Mouse (Mus musculus) CH12.LX (cell line): ENCODE data around the gene Gli3. TPM values are rescaled to one million over a fixed set of nuclear protein-coding genes. Genes with fewer than 3 reads are reported as not detected.

Source experiments
- DNase-seq: peaks from one replicate; pipeline ENCODE4 v3.0.0-alpha.2; 2013; ENCODE audit errors: extremely low read depth
- H3K27ac ChIP-seq: 2 replicates; pipeline ENCODE4 v1.5.1; 2012; ENCODE audit warnings: low read depth, mild to moderate bottlenecking, control low read depth, moderate library complexity; ENCODE audit not compliant: insufficient read depth
- H3K27me3 ChIP-seq: replicated peaks from 2 replicates; pipeline ENCODE3; 2012; ENCODE audit warnings: inconsistent platforms
- H3K36me3 ChIP-seq, 2 experiments: replicated peaks in 1 of 2; 2 replicates each; pipeline versions ENCODE3 to v1.6.1; 2012; ENCODE audit warnings: inconsistent platforms in 1 of 2, low read length in 1 of 2, mild to moderate bottlenecking in 1 of 2, mixed read lengths in 1 of 2, moderate library complexity in 1 of 2; ENCODE audit not compliant: control insufficient read depth in 1 of 2, insufficient read depth in 1 of 2
- H3K4me1 ChIP-seq, 2 experiments: 2 replicates each; pipeline ENCODE4 v1.6.1; 2012; ENCODE audit warnings: inconsistent platforms in 1 of 2, moderate library complexity in 1 of 2; ENCODE audit not compliant: insufficient read depth in 2 of 2, control insufficient read depth in 1 of 2
- H3K4me2 ChIP-seq: 2 replicates; pipeline ENCODE4 v1.6.1; 2012; ENCODE audit warnings: low read depth, mild to moderate bottlenecking, control low read depth; ENCODE audit not compliant: poor library complexity, insufficient read depth, severe bottlenecking
- H3K4me3 ChIP-seq, 3 experiments: fragments of 150-350 bp in 1 of 3; sonication (generic) in 1 of 3; replicated peaks in 1 of 3; 2 replicates each; pipeline versions ENCODE3 to v1.5.1; 2011 to 2012; ENCODE audit warnings: low read depth in 2 of 3, low read length in 2 of 3, mild to moderate bottlenecking in 2 of 3, moderate library complexity in 2 of 3, control low read depth in 1 of 3, improper control_type of control experiment in 1 of 3, inconsistent platforms in 1 of 3, mixed read lengths in 1 of 3; ENCODE audit not compliant: poor library complexity in 1 of 3
- H3K79me2 ChIP-seq: replicated peaks from 2 replicates; pipeline ENCODE4 v1.6.1; 2012; ENCODE audit warnings: mild to moderate bottlenecking, moderate library complexity; ENCODE audit not compliant: control insufficient read depth, poor library complexity, insufficient read depth, severe bottlenecking; ENCODE audit errors: extremely low read depth
- H3K9ac ChIP-seq: 2 replicates; pipeline ENCODE4 v1.6.1; 2012; ENCODE audit warnings: low read depth, mild to moderate bottlenecking, control low read depth, moderate library complexity; ENCODE audit not compliant: insufficient read depth
- H3K9me3 ChIP-seq: replicated peaks from 2 replicates; pipeline ENCODE3; 2012; ENCODE audit warnings: low read length, inconsistent platforms, mixed read lengths
- BHLHE40 ChIP-seq: IDR thresholded peaks from 2 replicates; pipeline ENCODE4 v1.6.1; 2011; ENCODE audit warnings: mild to moderate bottlenecking, low read depth, low read length, improper control_type of control experiment
- CHD1 ChIP-seq: IDR thresholded peaks from 2 replicates; pipeline ENCODE4 v1.6.1; 2012; ENCODE audit warnings: low read depth, low read length, improper control_type of control experiment, inconsistent platforms
- CTCF ChIP-seq, 2 experiments: IDR thresholded peaks in 1 of 2; conservative IDR thresholded peaks in 1 of 2; 2 replicates each; pipeline ENCODE4 v1.5.1; 2011 to 2012; ENCODE audit warnings: low read depth in 2 of 2, low read length in 2 of 2, improper control_type of control experiment in 1 of 2, inconsistent platforms in 1 of 2, mild to moderate bottlenecking in 1 of 2, moderate library complexity in 1 of 2
- IRF4 ChIP-seq: IDR thresholded peaks from 2 replicates; pipeline ENCODE4 v1.6.1; 2014; ENCODE audit warnings: low read depth, mild to moderate bottlenecking, inconsistent platforms, low read length, improper control_type of control experiment
- JUN ChIP-seq: IDR thresholded peaks from 2 replicates; pipeline ENCODE4 v1.6.1; 2011; ENCODE audit warnings: low read depth, mild to moderate bottlenecking, low read length, improper control_type of control experiment, moderate library complexity; ENCODE audit not compliant: insufficient read depth
- MEF2A ChIP-seq: IDR thresholded peaks from 2 replicates; pipeline ENCODE4 v1.6.1; 2014; ENCODE audit warnings: low read depth, mild to moderate bottlenecking, inconsistent platforms, low read length, improper control_type of control experiment, borderline replicate concordance
- MXI1 ChIP-seq: IDR thresholded peaks from 2 replicates; pipeline ENCODE4 v1.6.1; 2011; ENCODE audit warnings: mild to moderate bottlenecking, low read depth, low read length, improper control_type of control experiment
- MYC ChIP-seq: IDR thresholded peaks from 2 replicates; pipeline ENCODE4 v1.6.1; 2011; ENCODE audit warnings: low read depth, mild to moderate bottlenecking, improper control_type of control experiment, low read length
- NELFE ChIP-seq: IDR thresholded peaks from 2 replicates; pipeline ENCODE4 v1.6.1; 2011; ENCODE audit warnings: low read depth, low read length, improper control_type of control experiment
- NRF1 ChIP-seq: IDR thresholded peaks from 2 replicates; pipeline ENCODE4 v1.6.1; 2014; ENCODE audit warnings: low read depth, mild to moderate bottlenecking, inconsistent platforms, low read length, improper control_type of control experiment, moderate library complexity
- PAX5 ChIP-seq: IDR thresholded peaks from 2 replicates; pipeline ENCODE4 v1.6.1; 2012; ENCODE audit warnings: low read length, inconsistent platforms, mixed read lengths
- RAD21 ChIP-seq: IDR thresholded peaks from 2 replicates; pipeline ENCODE4 v1.6.1; 2011; ENCODE audit warnings: low read depth, mild to moderate bottlenecking, low read length, improper control_type of control experiment, moderate library complexity
- RCOR1 ChIP-seq: conservative IDR thresholded peaks from 2 replicates; pipeline ENCODE4 v1.6.1; 2012; ENCODE audit warnings: low read depth, mild to moderate bottlenecking, inconsistent platforms, low read length, improper control_type of control experiment
- SIN3A ChIP-seq: IDR thresholded peaks from 2 replicates; pipeline ENCODE4 v1.6.1; 2012; ENCODE audit warnings: low read length, improper control_type of control experiment, inconsistent platforms
- SMC3 ChIP-seq: IDR thresholded peaks from 2 replicates; pipeline ENCODE4 v1.6.1; 2011; ENCODE audit warnings: low read depth, low read length, improper control_type of control experiment
- USF1 ChIP-seq: IDR thresholded peaks from 2 replicates; pipeline ENCODE4 v1.6.1; 2014; ENCODE audit warnings: low read depth, mild to moderate bottlenecking, inconsistent platforms, low read length, improper control_type of control experiment
- USF2 ChIP-seq: conservative IDR thresholded peaks from 2 replicates; pipeline ENCODE4 v1.6.1; 2011; ENCODE audit warnings: low read depth, low read length, improper control_type of control experiment
- ZKSCAN1 ChIP-seq: IDR thresholded peaks from 2 replicates; pipeline ENCODE4 v1.6.1; 2012; ENCODE audit warnings: low read depth, inconsistent platforms, low read length, improper control_type of control experiment, borderline replicate concordance
- dilution Hi-C: fragments of 300-500 bp; cut with MboI; formaldehyde crosslinking; loops from 2 replicates; pipeline ENCODE4 v1.14.3; 2020; ENCODE audit warnings: low sequenced_read_pairs; ENCODE audit not compliant: extremely low pct_unique_long_range_greater_than_20kb, extremely low pct_ligation_motif_present
- in situ Hi-C: fragments of 300-500 bp; cut with MboI; formaldehyde crosslinking; loops from 3 replicates; pipeline ENCODE4 v1.14.3; 2019; ENCODE audit warnings: low sequenced_read_pairs, low pct_ligation_motif_present, low pct_unique_long_range_greater_than_20kb, mixed read lengths
- polyA plus RNA-seq: library from polyadenylated mRNA; unstranded; fragments of >175 nt; gene quantifications from 2 replicates; pipeline ENCODE4 v1.2.1, GENCODE M21; 2012; ENCODE audit warnings: low read depth; ENCODE audit not compliant: insufficient read length
- total RNA-seq, 2 experiments: library from RNA; depleted of rRNA; stranded (reverse); fragments of 300-350 nt in 1 of 2; fragments of >200 nt in 1 of 2; gene quantifications; 2 replicates each; pipeline ENCODE4 v1.2.3; 2012 to 2014

Gene Gli3
- total and polyA plus RNA-seq, 3 experiments, result not detected

DNA sequence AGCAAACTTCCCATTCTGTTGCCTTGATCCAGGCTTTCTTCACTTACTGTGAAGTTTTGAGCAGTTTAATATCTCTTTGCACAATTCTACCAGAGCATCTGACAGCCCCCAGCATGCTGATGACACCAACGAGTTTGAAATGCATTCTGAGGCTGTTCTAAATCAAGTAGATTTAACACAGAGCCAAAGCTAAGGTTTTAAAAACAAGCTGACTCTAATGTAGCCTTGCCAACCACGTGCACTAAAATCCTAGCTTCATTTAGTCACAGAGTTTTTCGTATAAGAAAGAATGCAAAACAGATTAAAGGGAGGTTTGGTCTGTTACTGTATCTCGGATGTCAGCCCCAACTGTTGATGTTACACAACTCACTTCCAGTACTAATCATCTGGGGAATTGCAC is 279.7 kb downstream of the Gli3 start:
- in situ Hi-C loops, result no loop called here
- Histone ChIP-seq H3K27me3 (no peaks in the 10 kb centered on the region), H3K9me3 (no peaks in the 10 kb centered on the region), H3K79me2 (no peaks in the 10 kb centered on the region), H3K27ac (no peak overlapping the region), H3K4me3 (no peak overlapping the region), H3K9ac (no peak overlapping the region), H3K4me2 (no peak overlapping the region), H3K4me1 (no peaks in the 10 kb centered on the region), H3K36me3 (no peaks in the 10 kb centered on the region)
- TF ChIP-seq ZKSCAN1 (no peak), BHLHE40 (no peak), USF2 (no peak), IRF4 (no peak), RCOR1 (no peak), MEF2A (no peak), MYC (no peak), USF1 (no peak), JUN (no peak), PAX5 (no peak)
- dilution Hi-C loops, result no loop called here
- DNase-seq, result no peak

GRCm38 (mm10) chr13:15758835-15759632 is 296.0 kb downstream of the Gli3 start:
- no peak overlapping the region for H3K27ac ChIP-seq
- TF ChIP-seq CTCF (conservative IDR thresholded peaks at IDR 0.05 in 1 of 2, IDR thresholded peaks at IDR 0.05 in 1 of 2; ENCODE audit: low read depth in 2 of 2, low read length in 2 of 2), result peak; percentile 31 to 64
- TF ChIP-seq SMC3, result peak; percentile 43
- no peak for TF ChIP-seq CHD1
- TF ChIP-seq PAX5, result no peak
- no peak for TF ChIP-seq MYC
- peak; percentile 63 for TF ChIP-seq RAD21
- no peak for TF ChIP-seq MEF2A
- peak; percentile 15; the same call in 1 of the 2 replicates for TF ChIP-seq NRF1
- TF ChIP-seq MXI1, result no peak
- no peak for TF ChIP-seq SIN3A
- TF ChIP-seq USF2, result no peak
- no peak for TF ChIP-seq NELFE
- TF ChIP-seq, all 38 proteins: peak for 4
- H3K9ac ChIP-seq, result no peak overlapping the region
- dilution Hi-C loops, result no loop called here
- H3K4me3 ChIP-seq, result peak overlapping the region in 1 of 3 experiments; percentile 52
- in situ Hi-C loops, result loop anchor here (25.0 kb wide), 1 partner anchor 1097 kb away; no protein-coding TSS in a partner anchor
- H3K27me3 ChIP-seq, result no peaks in the 10 kb centered on the region
- no peaks in the 10 kb centered on the region for H3K79me2 ChIP-seq
- peaks cover 0 to 11% of the 10 kb centered on the region in 2 experiments; a peak in 2 of 4 replicates for H3K4me1 ChIP-seq
- H3K4me2 ChIP-seq, result no peak overlapping the region
- DNase-seq, result peak; percentile 83
- H3K36me3 ChIP-seq, result no peaks in the 10 kb centered on the region
- no peaks in the 10 kb centered on the region for H3K9me3 ChIP-seq
